Mouse (Mus musculus) adrenal gland, postnatal 0 days (tissue): ENCODE data around the gene Zic5. TPM values are rescaled to one million over a fixed set of nuclear protein-coding genes. Genes with fewer than 3 reads are reported as not detected.

Experiments
- polyA plus RNA-seq: library from polyadenylated mRNA; unstranded; fragments of >200 nt; fragmentation: Nextera tagmentation; extraction: Ambion mirVana; gene quantifications from 2 replicates; pipeline ENCODE4 v1.2.1, GENCODE M21; 2015

The Zic5 gene
- polyA plus RNA-seq, result not detected in 2 replicates

GRCm38 (mm10) chr14:122464763-122465741 is at the start of gene Zic5:
TSS of gene Zic5 (minus strand) at chr14:122465677.

GRCm38 (mm10) chr14:122490441-122491328 is 25.2 kb upstream of the Zic5 start, which contains the start of gene Gm10837:
TSS of gene Gm10837 (plus strand) at chr14:122490586.

GRCm38 (mm10) chr14:122474891-122475556 is 9.5 kb upstream of the Zic5 start, which contains the start of gene Zic2:
TSS of gene Zic2 (plus strand) at chr14:122475435.

GRCm38 (mm10) chr14:122450496-122451382 is 14.7 kb downstream of the Zic5 start, which contains the start of gene Gm5089:
TSS of gene Gm5089 (minus strand) at chr14:122451115.

Other genes starting within 250 kb of the Zic5 start
- gene Gm5089, start 14.6 kb downstream of the Zic5 start, polyA plus RNA-seq, result not detected in 2 replicates
- 0.06 TPM in 1 of 2 replicates, not detected in the other for gene Zic2, start 9.8 kb upstream of the Zic5 start, polyA plus RNA-seq
- gene Gm10837, start 24.9 kb upstream of the Zic5 start, polyA plus RNA-seq, result not detected in 2 replicates
- gene Pcca, start 68.6 kb upstream of the Zic5 start, polyA plus RNA-seq, result 21.9 and 30.9 TPM in 2 replicates